In the genomic region with DNA sequence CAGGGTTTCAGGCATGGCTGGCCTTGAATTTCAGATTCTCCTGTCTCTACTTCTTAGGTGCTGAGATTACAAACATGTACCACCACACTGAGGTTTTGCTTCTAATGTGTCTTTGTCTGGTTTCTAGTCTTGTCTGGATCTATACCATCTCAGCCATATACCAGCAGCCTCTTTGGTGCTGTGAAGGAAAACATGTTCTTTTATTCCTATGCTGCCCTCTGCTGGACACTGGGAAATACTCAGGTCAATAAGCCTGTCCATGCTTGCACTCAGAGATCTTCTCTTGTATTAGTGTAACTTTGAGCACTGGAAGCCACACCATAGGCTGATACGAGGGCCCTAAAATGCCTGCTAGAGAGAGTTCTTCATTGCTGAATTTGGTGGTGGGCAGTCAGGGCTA, we compare ENCODE assay signal across 8 mouse cellular contexts. TPM values are rescaled to one million over a fixed set of nuclear protein-coding genes. Genes with fewer than 3 reads are reported as not detected.
A peak's percentile ranks its signal among the peaks of the same experiment; 100 is the strongest.
DNase-seq lines count a peak whose midpoint lies in the region; ATAC-seq and TF ChIP-seq lines count a peak whose summit lies in the region.

No protein-coding gene starts in this region.

- peak; percentile 86 for DNase-seq in heart, adult 11 months
- peak; percentile 49 for DNase-seq in urinary bladder, postnatal 14 days (ENCODE audit: low spot score)
- DNase-seq in urinary bladder, postnatal 10 days (ENCODE audit: low spot score) = no peak
- peak; percentile 29 for DNase-seq in embryo, embryonic 11.5 days (ENCODE audit: low read depth, low spot score)
- peak; percentile 44 for DNase-seq in kidney, postnatal 0 days (ENCODE audit: low spot score)
- peak; percentile 35 for DNase-seq in liver, postnatal 0 days
- DNase-seq in yolk sac, embryonic 10.5 days (ENCODE audit: low spot score) = peak; percentile 3

- H3K27ac ChIP-seq in heart, embryonic 12.5 days (ENCODE audit: poor library complexity, severe bottlenecking) = no peak overlapping the region
- H3K27ac ChIP-seq in kidney, postnatal 0 days = no peak overlapping the region
- H3K27ac ChIP-seq in liver, postnatal 0 days (ENCODE audit: low read depth) = no peak overlapping the region

- no peak overlapping the region for H3K9ac ChIP-seq in heart, embryonic 12.5 days
- no peak overlapping the region for H3K9ac ChIP-seq in kidney, postnatal 0 days (ENCODE audit: low read depth, low read length)
- H3K9ac ChIP-seq in liver, postnatal 0 days (replicated peaks) = no peak overlapping the region

- H3K4me3 ChIP-seq in heart, embryonic 12.5 days = no peak overlapping the region
- no peak overlapping the region for H3K4me3 ChIP-seq in kidney, postnatal 0 days (replicated peaks; ENCODE audit: low read depth, low read length)
- no peak overlapping the region for H3K4me3 ChIP-seq in liver, postnatal 0 days (ENCODE audit: low read depth, low read length)

- H3K4me1 ChIP-seq in heart, embryonic 12.5 days (replicated peaks) = no peaks in the 10 kb centered on the region
- no peaks in the 10 kb centered on the region for H3K4me1 ChIP-seq in kidney, postnatal 0 days (replicated peaks; ENCODE audit: insufficient read depth, low read length)
- no peaks in the 10 kb centered on the region for H3K4me1 ChIP-seq in liver, postnatal 0 days (ENCODE audit: insufficient read depth)

- H3K36me3 ChIP-seq in heart, embryonic 12.5 days = no peaks in the 10 kb centered on the region
- no peaks in the 10 kb centered on the region for H3K36me3 ChIP-seq in kidney, postnatal 0 days (ENCODE audit: insufficient read depth, low read length)
- H3K36me3 ChIP-seq in liver, postnatal 0 days (replicated peaks; ENCODE audit: insufficient read depth, low read length) = no peaks in the 10 kb centered on the region

- 42% methylated on average over 1 of the region's 1 CpGs for WGBS in heart, embryonic 12.5 days
- 68% methylated on average over 1 of the region's 1 CpGs for WGBS in kidney, postnatal 0 days
- 42% methylated on average over 1 of the region's 1 CpGs for WGBS in liver, postnatal 0 days (ENCODE audit: insufficient replicate concordance)

- no peaks in the 10 kb centered on the region for H3K9me3 ChIP-seq in heart, embryonic 12.5 days (replicated peaks)
- no peaks in the 10 kb centered on the region for H3K9me3 ChIP-seq in kidney, postnatal 0 days (replicated peaks; ENCODE audit: low read length)
- no peaks in the 10 kb centered on the region for H3K9me3 ChIP-seq in liver, postnatal 0 days (ENCODE audit: low read length)

- ATAC-seq in heart, embryonic 12.5 days (ENCODE audit: insufficient number of reproducible peaks, low FRiP score) = no peak
- ATAC-seq in kidney, postnatal 0 days (replicated peaks; ENCODE audit: low FRiP score, low read depth) = no peak
- peak; percentile 31; the same call in 1 of the 2 replicates for ATAC-seq in liver, postnatal 0 days

- no peaks in the 10 kb centered on the region for H3K27me3 ChIP-seq in heart, embryonic 12.5 days (replicated peaks)
- no peaks in the 10 kb centered on the region for H3K27me3 ChIP-seq in kidney, postnatal 0 days (ENCODE audit: insufficient read depth, low read length)
- H3K27me3 ChIP-seq in liver, postnatal 0 days (ENCODE audit: insufficient read depth, low read length) = no peaks in the 10 kb centered on the region

- no peak overlapping the region for H3K4me2 ChIP-seq in heart, embryonic 12.5 days
- no peak overlapping the region for H3K4me2 ChIP-seq in kidney, postnatal 0 days (ENCODE audit: low read length)
- H3K4me2 ChIP-seq in liver, postnatal 0 days (ENCODE audit: low read depth, low read length) = no peak overlapping the region

- peak; percentile 74 for TF ChIP-seq CTCF in kidney, postnatal 0 days (IDR thresholded peaks at IDR 0.05; ENCODE audit: low read depth)
- peak; percentile 71 for TF ChIP-seq CTCF in liver, postnatal 0 days (IDR thresholded peaks at IDR 0.05; ENCODE audit: low read depth)

- no peak for TF ChIP-seq EP300 in liver, postnatal 0 days (IDR thresholded peaks at IDR 0.05; ENCODE audit: low read depth)

RNA-seq across cellular contexts. Expression of a gene that starts 9.6 kb away (rescaled TPM):
- polyA plus RNA-seq in heart, embryonic 12.5 days (2016; fragmentation: Nextera tagmentation; extraction: Ambion mirVana) = not detected in 2 replicates
- polyA plus RNA-seq in kidney, postnatal 0 days (2015; fragmentation: Nextera tagmentation; extraction: Ambion mirVana) = 0.07 and 0.14 TPM in 2 replicates
- 147 and 162 TPM in 2 replicates for polyA plus RNA-seq in liver, postnatal 0 days (2015; fragmentation: Nextera tagmentation; extraction: Ambion mirVana)

RNA-seq across cellular contexts. Expression of a gene that starts 56.9 kb away (rescaled TPM):
- 0.24 TPM in 1 of 2 replicates, not detected in the other for polyA plus RNA-seq in heart, embryonic 12.5 days (2016; fragmentation: Nextera tagmentation; extraction: Ambion mirVana)
- polyA plus RNA-seq in kidney, postnatal 0 days (2015; fragmentation: Nextera tagmentation; extraction: Ambion mirVana) = 0.91 and 1.9 TPM in 2 replicates
- 216 and 217 TPM in 2 replicates for polyA plus RNA-seq in liver, postnatal 0 days (2015; fragmentation: Nextera tagmentation; extraction: Ambion mirVana)

Comparison
In these comparisons a context has a peak if more than half of its experiments do, and no peak if none do; other contexts are left out.
1. RNA of a gene that starts 9.6 kb away (polyA plus RNA-seq): 147 to 162 TPM in liver, postnatal 0 days; 0.07 to 0.14 TPM in kidney, postnatal 0 days and not detected in heart, embryonic 12.5 days; every median in the first group is over 100 times any median in the second.
2. RNA of a gene that starts 56.9 kb away (polyA plus RNA-seq): 216 to 217 TPM in liver, postnatal 0 days; 0.91 to 1.9 TPM in kidney, postnatal 0 days and 0.24 TPM in heart, embryonic 12.5 days; every median in the first group is over 10 times any median in the second.